Mouse (Mus musculus) retina, postnatal 1 day (tissue): ENCODE measurements around the gene Batf3.

Experiments used
- DNase-seq: peaks from one replicate; pipeline ENCODE4 v3.0.0-alpha.2; 2012

Batf3 gene

GRCm38 (mm10) chr1:191087955-191088354 is 9.7 kb upstream of the Batf3 start:
- no peak for DNase-seq

- DNase-seq: no peak
These were observed 8.3 kb upstream of the Batf3 start for GRCm38 (mm10) chr1:191089355-191089754.

- no peak for DNase-seq
These were observed 5.6 kb upstream of the Batf3 start for GRCm38 (mm10) chr1:191092050-191092449.

- no peak for DNase-seq
These were observed 4.1 kb upstream of the Batf3 start for GRCm38 (mm10) chr1:191093578-191093977.

GRCm38 (mm10) chr1:191095019-191095418 is 2.6 kb upstream of the Batf3 start:
- no peak for DNase-seq

- peak; percentile 62 for DNase-seq
These were observed 571 bp upstream of the Batf3 start for GRCm38 (mm10) chr1:191096871-191097681.

GRCm38 (mm10) chr1:191099114-191099513 is 1.5 kb downstream of the Batf3 start:
- DNase-seq: no peak

GRCm38 (mm10) chr1:191099772-191100291 is 2.2 kb downstream of the Batf3 start:
- no peak for DNase-seq

GRCm38 (mm10) chr1:191102730-191103370 is 5.2 kb downstream of the Batf3 start:
- no peak for DNase-seq

GRCm38 (mm10) chr1:191105246-191105645 is 7.6 kb downstream of the Batf3 start:
- DNase-seq: no peak

- DNase-seq: no peak
These were observed 9.7 kb downstream of the Batf3 start for GRCm38 (mm10) chr1:191107306-191107705.

- no peak for DNase-seq
These were observed 12.3 kb downstream of the Batf3 start for GRCm38 (mm10) chr1:191109907-191110306.

GRCm38 (mm10) chr1:191111146-191111545 is 13.5 kb downstream of the Batf3 start:
- DNase-seq: no peak

GRCm38 (mm10) chr1:191114868-191115267 is 17.2 kb downstream of the Batf3 start:
- no peak for DNase-seq

- DNase-seq: no peak
These were observed 18.0 kb downstream of the Batf3 start for GRCm38 (mm10) chr1:191115514-191116238.

- DNase-seq: no peak
These were observed 25.1 kb downstream of the Batf3 start for GRCm38 (mm10) chr1:191122744-191123143.

- DNase-seq: no peak
These were observed 26.0 kb downstream of the Batf3 start for GRCm38 (mm10) chr1:191123696-191124095.

- DNase-seq: no peak
These were observed 26.6 kb downstream of the Batf3 start for GRCm38 (mm10) chr1:191124288-191124687.

- peak; percentile 73 for DNase-seq
These were observed 28.4 kb downstream of the Batf3 start for GRCm38 (mm10) chr1:191125811-191126638.

GRCm38 (mm10) chr1:191131692-191132091 is 34.0 kb downstream of the Batf3 start:
- DNase-seq: no peak

- no peak for DNase-seq
These were observed 34.6 kb downstream of the Batf3 start for GRCm38 (mm10) chr1:191132240-191132639.

GRCm38 (mm10) chr1:191132934-191133333 is 35.3 kb downstream of the Batf3 start:
- no peak for DNase-seq

- no peak for DNase-seq
These were observed 37.8 kb downstream of the Batf3 start for GRCm38 (mm10) chr1:191135406-191135805.
